Mouse (Mus musculus): ENCODE results near the gene Arl6ip4.
A peak's percentile ranks its signal among the peaks of the same experiment; 100 is the strongest.

Arl6ip4 gene

GRCm38 (mm10) chr5:124115990-124116845 is at the start of gene Arl6ip4:
Gene Arl6ip4 (plus strand): TSS chr5:124116089.
- DNase-seq (ENCODE audit: low spot score in 2 of 2), result peak; percentile 83 to 91

DNA sequence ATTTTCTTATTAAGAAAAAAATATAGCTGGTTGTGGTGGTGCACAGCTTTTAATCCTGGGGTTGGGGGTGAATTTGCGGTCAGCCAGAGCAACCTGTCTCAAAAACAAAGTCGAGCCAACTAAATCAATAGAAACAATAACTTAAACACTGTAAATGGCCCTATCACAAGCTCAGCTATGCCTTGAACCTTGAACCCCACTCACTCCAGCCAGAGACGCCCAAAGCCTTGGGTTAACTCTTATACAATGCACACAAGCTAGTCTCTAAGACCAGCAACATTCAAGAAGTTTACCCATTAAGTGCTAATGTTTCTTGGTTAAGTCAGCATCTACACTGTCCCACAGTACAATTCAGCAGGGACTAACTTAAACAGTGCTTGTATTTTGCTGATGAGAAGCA is 46.2 kb upstream of the Arl6ip4 start:
- no peak for DNase-seq (ENCODE audit: low spot score in 2 of 2)

DNA sequence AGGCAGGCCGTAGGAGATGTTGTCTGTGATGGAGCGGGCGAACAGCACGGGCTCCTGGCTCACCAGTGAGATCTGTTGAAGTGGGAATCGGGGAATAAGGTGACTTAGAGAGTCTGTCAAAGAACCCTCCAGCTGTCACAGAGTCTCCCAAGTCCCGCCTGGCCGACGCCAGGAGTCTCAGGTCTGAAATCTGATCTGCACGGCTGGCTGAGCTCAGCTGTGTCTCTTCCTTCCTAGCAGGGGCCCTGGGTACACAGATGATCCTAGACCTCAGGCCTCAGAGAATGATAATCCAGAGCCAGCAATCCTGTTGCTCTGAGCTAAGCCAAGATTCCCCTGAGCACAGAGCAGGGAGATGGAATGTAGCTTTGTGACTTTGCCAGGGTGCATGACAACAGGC is 42.2 kb upstream of the Arl6ip4 start:
- DNase-seq (ENCODE audit: low spot score in 2 of 2), result no peak

GRCm38 (mm10) chr5:124074845-124075307 is 41.0 kb upstream of the Arl6ip4 start:
- no peak for DNase-seq (ENCODE audit: low spot score in 2 of 2)

DNA sequence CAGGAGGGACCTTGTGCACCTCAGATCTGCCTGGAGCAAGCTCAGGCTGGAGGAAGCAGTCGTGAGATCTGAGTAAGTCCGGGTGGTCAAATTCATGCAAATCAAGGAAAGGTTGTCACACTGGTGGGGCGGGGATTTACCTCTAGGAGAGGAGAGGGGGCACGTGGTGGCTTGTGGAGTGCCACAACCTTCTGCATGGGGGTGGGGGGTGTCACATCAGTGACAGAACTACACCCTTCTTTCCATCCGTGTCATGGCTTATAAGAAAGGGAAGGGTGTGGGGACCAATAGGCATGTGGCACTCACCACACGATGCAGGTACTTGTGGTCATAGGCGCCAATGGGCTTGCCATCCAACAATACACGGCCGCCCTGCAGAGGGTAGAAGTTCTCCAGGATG is 40.2 kb upstream of the Arl6ip4 start:
- no peak for DNase-seq (ENCODE audit: low spot score in 2 of 2)

DNA sequence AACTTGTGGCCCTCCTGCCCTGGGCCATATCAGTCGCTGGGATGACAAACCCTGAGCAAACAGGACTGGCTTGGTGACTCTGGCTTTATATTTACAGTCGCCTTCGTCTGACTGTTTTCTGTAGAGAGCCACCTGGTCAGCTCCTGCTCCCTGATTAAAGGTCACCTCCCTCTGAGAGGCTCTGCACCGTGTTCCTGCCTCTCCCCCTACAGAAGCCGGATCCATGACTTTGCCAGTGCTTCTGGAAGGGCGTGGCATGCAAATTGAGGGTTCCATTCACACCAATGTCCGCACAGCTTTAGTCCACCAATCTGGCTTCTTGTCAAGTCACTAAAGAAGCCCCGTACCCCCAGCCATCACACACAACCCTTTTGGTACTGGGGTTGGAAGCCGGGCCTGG is 39.3 kb upstream of the Arl6ip4 start:
- DNase-seq (ENCODE audit: low spot score in 2 of 2), result no peak

- no peak for DNase-seq (ENCODE audit: low spot score in 2 of 2)
These were observed 38.6 kb upstream of the Arl6ip4 start for GRCm38 (mm10) chr5:124077241-124077640.

GRCm38 (mm10) chr5:124077856-124078460 is 37.9 kb upstream of the Arl6ip4 start:
- DNase-seq (ENCODE audit: low spot score in 2 of 2), result no peak

DNA sequence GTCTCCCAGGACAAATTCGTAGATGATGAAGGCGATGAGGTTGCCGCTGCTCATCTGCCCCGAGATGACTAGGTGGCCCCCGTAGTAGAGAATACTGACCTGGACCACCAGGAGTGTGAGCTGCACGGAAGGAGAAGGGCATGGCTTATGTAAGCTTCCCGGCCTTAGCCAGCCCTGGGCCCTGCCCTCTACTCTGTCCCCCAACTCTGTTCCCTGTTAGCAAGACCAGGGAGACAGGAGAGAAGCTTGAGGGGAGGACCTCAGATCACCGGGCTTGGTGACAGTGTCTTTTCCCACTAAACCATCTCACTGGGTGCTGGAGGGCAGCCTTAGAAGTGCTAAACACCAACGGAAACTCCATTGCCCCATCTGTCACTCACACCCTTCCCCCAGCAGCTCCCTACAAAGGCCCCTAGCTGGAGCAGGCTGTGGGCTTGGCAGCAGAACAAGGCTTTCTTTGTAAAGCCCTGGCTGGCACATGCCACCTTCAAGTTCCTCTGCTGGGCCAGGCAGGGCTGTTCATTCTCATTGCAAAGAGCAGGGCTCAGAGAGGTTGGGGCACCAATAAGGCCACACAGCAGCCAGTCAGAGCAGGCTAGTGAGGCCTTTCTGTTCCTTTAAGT is 37.0 kb upstream of the Arl6ip4 start:
- no peak for DNase-seq (ENCODE audit: low spot score in 2 of 2)

- DNase-seq (ENCODE audit: low spot score in 2 of 2), result peak in 1 of 2 experiments; percentile 68
These were observed 36.0 kb upstream of the Arl6ip4 start for GRCm38 (mm10) chr5:124079880-124080279.

DNA sequence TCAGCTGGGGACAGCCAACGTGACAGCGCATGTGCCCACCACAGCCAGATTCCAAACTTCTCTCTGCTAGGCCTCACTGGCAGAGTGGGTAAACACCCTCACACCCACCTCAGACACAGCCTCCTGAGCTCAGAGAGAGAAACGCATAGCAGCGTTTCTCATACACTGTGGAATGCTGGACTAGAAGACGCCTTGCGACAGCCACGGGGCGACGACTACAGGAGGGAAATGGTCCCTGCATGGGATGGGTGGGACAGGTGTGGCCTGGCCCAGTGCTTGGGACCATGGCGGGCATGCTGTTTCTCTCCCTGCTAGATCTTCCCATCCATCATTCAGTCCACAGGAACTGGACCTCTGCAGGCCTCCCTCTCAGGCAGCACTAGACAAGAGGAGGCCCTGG is 33.4 kb upstream of the Arl6ip4 start:
- DNase-seq (ENCODE audit: low spot score in 2 of 2), result no peak

DNA sequence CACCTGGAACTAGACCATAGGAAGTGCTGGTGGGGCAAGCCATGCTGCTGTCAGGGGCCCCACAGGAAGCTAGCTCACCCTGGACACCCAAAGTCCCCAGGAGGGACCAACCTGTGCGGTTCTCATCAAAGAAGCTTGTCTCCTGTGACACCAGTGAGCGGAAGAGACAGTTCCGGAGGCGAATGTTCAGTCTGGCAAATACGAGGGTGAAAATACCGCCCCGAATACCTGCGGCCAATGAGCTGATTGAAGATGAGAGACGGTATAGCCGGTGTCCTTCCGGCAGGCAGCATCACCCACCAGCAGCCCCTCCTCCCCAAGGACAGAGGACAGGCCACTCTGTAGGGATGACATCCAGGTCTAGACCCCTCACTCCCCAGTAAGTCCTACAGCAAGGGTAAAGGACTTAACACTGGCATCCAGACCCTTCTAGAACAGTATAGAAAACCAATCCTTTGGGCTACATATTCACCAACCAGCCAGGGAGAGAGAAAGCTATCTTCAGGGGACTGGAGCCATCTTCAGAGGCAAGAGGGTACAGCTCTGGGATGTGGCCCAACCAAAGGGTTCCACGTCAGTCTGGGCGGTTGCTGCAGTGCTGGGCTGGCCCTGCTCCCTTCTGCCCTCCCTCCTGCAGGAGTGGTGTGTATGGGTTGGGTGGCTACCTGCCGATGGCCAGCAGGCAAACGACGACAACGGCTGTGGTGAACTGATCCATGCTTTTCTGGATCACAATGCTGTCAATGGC is 32.8 kb upstream of the Arl6ip4 start:
- DNase-seq (ENCODE audit: low spot score in 2 of 2), result no peak

DNA sequence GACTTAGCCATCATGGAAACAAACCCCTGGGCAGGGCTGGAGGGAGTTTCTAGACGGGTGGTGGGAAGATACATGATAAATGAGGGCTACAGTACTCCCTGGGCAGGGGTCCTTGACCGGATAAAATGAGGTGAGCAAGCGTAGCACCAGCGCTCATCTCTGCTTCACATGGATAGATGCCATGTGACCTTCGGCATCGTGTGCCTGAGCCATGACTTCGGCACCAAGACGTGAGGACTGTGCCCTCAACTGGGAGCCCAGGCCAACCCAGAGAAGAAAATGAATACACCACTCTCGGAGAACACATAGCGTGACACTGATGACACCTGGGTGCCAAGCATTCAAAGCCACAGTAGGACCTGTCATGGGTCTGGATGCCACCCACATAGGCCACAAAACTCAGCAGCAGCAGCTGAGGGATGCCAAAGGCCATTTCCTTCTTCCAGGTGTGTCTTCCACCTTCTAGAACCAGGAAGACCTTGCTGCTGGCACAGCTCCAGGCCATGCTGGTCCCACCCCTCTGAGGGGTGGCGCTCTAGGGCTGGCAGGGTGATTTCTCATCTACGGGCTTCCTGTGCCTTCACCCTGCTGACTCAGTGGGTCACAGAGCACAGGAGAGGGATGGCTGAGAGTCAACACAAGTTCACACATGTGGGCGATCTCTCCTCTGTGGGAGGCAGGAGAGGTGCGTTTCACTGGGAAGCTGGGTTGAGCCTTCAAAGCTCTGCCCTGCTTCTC is 31.9 kb upstream of the Arl6ip4 start:
- DNase-seq (ENCODE audit: low spot score in 2 of 2), result no peak

DNA sequence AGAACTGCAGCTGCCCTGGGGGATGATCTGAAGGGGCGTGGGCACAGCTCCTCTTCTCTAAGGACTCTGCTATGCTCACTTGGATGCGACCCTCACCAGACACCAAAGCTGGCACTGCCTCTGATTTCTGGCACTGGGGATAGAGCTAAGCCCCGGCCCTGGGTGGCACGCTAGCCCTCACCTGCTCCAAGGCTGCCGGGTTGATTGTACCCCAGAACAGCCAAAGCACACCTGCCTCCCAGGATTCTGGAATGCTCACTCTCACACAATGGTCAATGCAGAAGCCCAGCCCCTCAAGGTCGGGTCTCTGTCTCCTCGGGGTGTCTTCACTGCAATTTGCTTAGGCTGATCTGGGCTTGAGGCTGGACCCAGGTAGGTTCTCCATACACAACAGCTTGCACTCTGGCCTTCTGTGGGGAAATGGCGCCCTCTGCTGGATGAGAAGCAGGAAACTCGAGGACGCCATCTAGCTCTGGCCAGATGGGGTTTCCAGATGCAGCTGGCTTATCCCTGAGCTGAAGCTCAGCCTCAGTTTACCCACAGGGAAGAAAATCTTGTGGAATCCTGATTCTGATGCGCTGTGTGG is 31.2 kb upstream of the Arl6ip4 start:
- peak; percentile 84 to 96 for DNase-seq (ENCODE audit: low spot score in 2 of 2)

DNA sequence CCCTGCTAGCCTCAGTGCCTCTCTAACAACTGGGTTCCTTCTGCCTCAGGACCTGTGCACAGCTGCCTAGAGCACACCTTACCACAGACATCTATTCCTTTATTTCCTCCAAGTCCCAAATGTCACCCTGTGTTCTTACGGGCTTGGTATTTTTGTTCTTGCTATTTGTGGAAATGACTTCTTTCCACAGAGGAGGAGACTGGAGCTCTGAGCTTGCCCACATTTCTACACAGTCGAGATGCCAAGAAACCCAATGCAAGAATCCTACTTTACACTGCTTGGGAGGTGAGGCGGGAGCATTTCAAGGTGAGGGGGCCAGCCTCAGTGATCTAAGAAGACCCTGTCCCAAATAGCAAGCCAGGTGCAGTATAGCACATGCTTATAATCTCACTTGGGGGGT is 30.4 kb upstream of the Arl6ip4 start:
- DNase-seq (ENCODE audit: low spot score in 2 of 2), result no peak

GRCm38 (mm10) chr5:124086876-124087275 is 29.0 kb upstream of the Arl6ip4 start:
- DNase-seq (ENCODE audit: low spot score in 2 of 2), result no peak

GRCm38 (mm10) chr5:124089868-124090267 is 26.0 kb upstream of the Arl6ip4 start:
- DNase-seq (ENCODE audit: low spot score in 2 of 2), result no peak

- peak; percentile 71 to 77 for DNase-seq (ENCODE audit: low spot score in 2 of 2)
These were observed 23.9 kb upstream of the Arl6ip4 start for GRCm38 (mm10) chr5:124091951-124092406.

- DNase-seq (ENCODE audit: low spot score in 2 of 2), result peak; percentile 44 to 72
These were observed 22.6 kb upstream of the Arl6ip4 start for GRCm38 (mm10) chr5:124093120-124093794.
